Mouse (Mus musculus): ENCODE results near the gene Dnase1l3. TPM values are rescaled to one million over a fixed set of nuclear protein-coding genes. Genes with fewer than 3 reads are reported as not detected.

The Dnase1l3 gene
- 0.01 TPM in 1 of 2 replicates, not detected in the other for polyA plus RNA-seq (2012)

GRCm38 (mm10) chr14:7994271-7994767 is at the start of gene Dnase1l3:
TSS of gene Dnase1l3 (minus strand) at chr14:7994573.

GRCm38 (mm10) chr14:8002432-8003092 is 8.2 kb upstream of the Dnase1l3 start, which contains the start of gene Abhd6:
TSS of gene Abhd6 (plus strand) at chr14:8002902.

GRCm38 (mm10) chr14:7957049-7957448 is 37.3 kb downstream of the Dnase1l3 start, which contains the start of gene Gm45521:
TSS of gene Gm45521 (plus strand) at chr14:7957288.

Other genes starting within 250 kb of the Dnase1l3 start
- not detected in 2 replicates for gene Gm26661, start 203.0 kb downstream of the Dnase1l3 start, polyA plus RNA-seq (2012)
- 7.3 and 10.4 TPM in 2 replicates for gene Flnb, start 176.6 kb downstream of the Dnase1l3 start, polyA plus RNA-seq (2012)
- 0.14 TPM in 1 of 2 replicates, not detected in the other for gene Gm45521, start 37.3 kb downstream of the Dnase1l3 start, polyA plus RNA-seq (2012)
- 0.09 and 0.16 TPM in 2 replicates for gene Abhd6, start 8.3 kb upstream of the Dnase1l3 start, polyA plus RNA-seq (2012)
- gene Rpp14, start 85.8 kb upstream of the Dnase1l3 start, polyA plus RNA-seq (2012) = 3.5 and 3.6 TPM in 2 replicates
- 8.7 and 8.8 TPM in 2 replicates for gene Pxk, start 103.6 kb upstream of the Dnase1l3 start, polyA plus RNA-seq (2012)
- gene Pdhb, start 178.5 kb upstream of the Dnase1l3 start, polyA plus RNA-seq (2012) = 88.2 and 108 TPM in 2 replicates
- gene Kctd6, start 219.6 kb upstream of the Dnase1l3 start, polyA plus RNA-seq (2012) = 1.1 and 1.4 TPM in 2 replicates